ENCODE assay signal across 22 mouse cellular contexts in the genomic region with DNA sequence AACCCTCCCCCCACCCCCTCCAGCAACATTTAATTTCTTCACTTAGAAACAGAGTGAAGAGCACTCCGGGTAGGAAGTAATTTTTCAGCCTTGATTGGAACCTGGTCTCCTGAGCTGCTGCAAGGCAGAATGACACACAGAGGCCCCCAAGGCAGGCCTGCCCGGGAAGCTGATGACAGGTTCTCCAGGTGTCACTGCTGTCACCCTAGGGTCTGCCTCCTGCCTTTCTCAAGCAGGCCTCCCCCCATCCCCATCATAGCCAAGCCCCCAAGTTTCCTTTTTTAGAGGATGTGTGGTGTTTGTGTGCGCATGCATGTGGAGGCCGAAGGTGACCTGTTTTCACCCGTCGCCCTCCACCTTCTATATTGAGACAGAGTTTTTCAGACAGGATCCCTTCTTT. TPM values are rescaled to one million over a fixed set of nuclear protein-coding genes. Genes with fewer than 3 reads are reported as not detected.
"Had no signal": no experiment of that assay in that cellular context is flagged by ENCODE, and none has a peak within 500 bp of the region (broad histone marks: within the 10 kb centered on the region; RNA-seq: fewer than 3 reads in every experiment).

No protein-coding gene starts in this region.

- H3K9me3 ChIP-seq: lung, embryonic 15.5 days; megakaryocyte, embryonic 14.5 days; midbrain, embryonic 12.5 days; neural tube, embryonic 12.5 days; stomach, embryonic 15.5 days had no signal

- H3K27me3 ChIP-seq: lung, embryonic 15.5 days; midbrain, embryonic 12.5 days; neural tube, embryonic 12.5 days; stomach, embryonic 15.5 days had no signal

- H3K4me1 ChIP-seq: stomach, embryonic 15.5 days had no signal

- ATAC-seq: lung, postnatal 0 days had no signal

- H3K36me3 ChIP-seq: lung, embryonic 15.5 days; midbrain, embryonic 12.5 days; neural tube, embryonic 12.5 days; stomach, embryonic 15.5 days had no signal

- H3K4me2 ChIP-seq: lung, embryonic 15.5 days; midbrain, embryonic 12.5 days; stomach, embryonic 15.5 days had no signal

- H3K4me3 ChIP-seq: lung, embryonic 15.5 days; midbrain, embryonic 12.5 days; neural tube, embryonic 12.5 days; stomach, embryonic 15.5 days had no signal

- H3K9ac ChIP-seq: liver, postnatal 0 days; lung, embryonic 15.5 days; midbrain, embryonic 12.5 days; neural tube, embryonic 12.5 days; stomach, embryonic 15.5 days had no signal

- H3K27ac ChIP-seq: lung, embryonic 15.5 days; macrophage; midbrain, embryonic 12.5 days; neural tube, embryonic 12.5 days; stomach, embryonic 15.5 days; stomach, postnatal 0 days had no signal

- DNase-seq: liver, postnatal 0 days; lung, adult 2 months; lung, postnatal 14 days; lung, postnatal 36 days; midbrain, embryonic 14.5 days; right cerebral cortex, postnatal 14 days; thymus, adult 2 months; thymus, postnatal 25 days; thymus, postnatal 4 days had no signal

RNA-seq across cellular contexts. Expression of a gene that starts 25.9 kb away (rescaled TPM):
- total RNA-seq: monocyte, adult 5-6 weeks; neutrophil, adult 5-6 weeks had no signal
- polyA plus RNA-seq: liver, postnatal 0 days; lung, adult 2 months; lung, embryonic 15.5 days; lung, postnatal 0 days; macrophage; midbrain, embryonic 12.5 days; midbrain, embryonic 14.5 days; midbrain, postnatal 0 days; neural tube, embryonic 12.5 days; spleen, adult 2 months; stomach, embryonic 15.5 days; stomach, postnatal 0 days; urinary bladder, adult 2 months had no signal

RNA-seq across cellular contexts. Expression of a gene that starts 54.7 kb away (rescaled TPM):
- total RNA-seq: monocyte, adult 5-6 weeks; neutrophil, adult 5-6 weeks had no signal
- polyA plus RNA-seq: macrophage had no signal
